Mouse (Mus musculus) heart, postnatal 0 days (tissue): ENCODE data around the gene Unc119b. TPM values are rescaled to one million over a fixed set of nuclear protein-coding genes. Genes with fewer than 3 reads are reported as not detected.

Experiments used
- ATAC-seq: fragments of 200-750 bp; cut with Nextera tagmentation; 2 replicates; pipeline ENCODE4 v1.8.0; 2017; ENCODE audit warnings: low read depth, moderate number of reproducible peaks, moderate library complexity; ENCODE audit not compliant: insufficient read depth
- DNase-seq: peaks from one replicate; pipeline ENCODE4 v3.0.0-alpha.2; 2016; ENCODE audit warnings: low spot score
- H3K27ac ChIP-seq: fragments of 300-500 bp; sonication (generic); 2 replicates; pipeline ENCODE4 v1.5.1; 2014; ENCODE audit warnings: low read depth, mild to moderate bottlenecking
- H3K27me3 ChIP-seq: fragments of 300-500 bp; sonication (generic); 2 replicates; pipeline ENCODE4 v1.6.1; 2014; ENCODE audit warnings: low read length, mixed read lengths; ENCODE audit not compliant: control insufficient read depth, insufficient read depth
- H3K36me3 ChIP-seq: fragments of 300-500 bp; sonication (generic); replicated peaks from 2 replicates; pipeline ENCODE4 v1.6.1; 2014; ENCODE audit warnings: low read length, mixed read lengths; ENCODE audit not compliant: control insufficient read depth, insufficient read depth
- H3K4me1 ChIP-seq: fragments of 300-500 bp; sonication (generic); 2 replicates; pipeline ENCODE4 v1.6.1; 2014; ENCODE audit warnings: antibody characterized with exemption; ENCODE audit not compliant: control insufficient read depth, insufficient read depth
- H3K4me2 ChIP-seq: fragments of 300-500 bp; sonication (generic); 2 replicates; pipeline ENCODE4 v1.6.1; 2014; ENCODE audit warnings: low read depth, mild to moderate bottlenecking, low read length, moderate library complexity
- H3K4me3 ChIP-seq: fragments of 300-500 bp; sonication (generic); 2 replicates; pipeline ENCODE4 v1.5.1; 2014; ENCODE audit warnings: low read depth, low read length
- H3K9ac ChIP-seq: fragments of 300-500 bp; sonication (generic); replicated peaks from 2 replicates; pipeline ENCODE4 v1.6.1; 2014; ENCODE audit warnings: low read depth, low read length, mixed read lengths
- H3K9me3 ChIP-seq: fragments of 300-500 bp; sonication (generic); replicated peaks from 2 replicates; pipeline ENCODE4 v1.6.1; 2016; ENCODE audit warnings: low read length; ENCODE audit not compliant: control insufficient read depth
- CTCF ChIP-seq: IDR thresholded peaks from 2 replicates; pipeline ENCODE4 v1.5.1; 2016; ENCODE audit warnings: antibody characterized with exemption, control low read depth, low read depth
- EP300 ChIP-seq: IDR thresholded peaks from 2 replicates; pipeline ENCODE4 v1.6.1; 2016; ENCODE audit warnings: antibody characterized with exemption, low read depth
- WGBS: fragments of 180-500 bp; shearing (Covaris S2); extraction: QIAGEN DNeasy Blood & Tissue Kit; methylation state at CpG from one replicate; pipeline ENCODE4 v1.1.7; 2014; 5-methylcytosine and 5-hydroxymethylcytosine counted together
- polyA plus RNA-seq: library from polyadenylated mRNA; unstranded; fragments of >200 nt; fragmentation: Nextera tagmentation; extraction: Ambion mirVana; gene quantifications from 2 replicates; pipeline ENCODE4 v1.2.1, GENCODE M21; 2015
- total RNA-seq: library from RNA; depleted of rRNA; stranded (reverse); fragments of >200 nt; gene quantifications from 2 replicates; pipeline ENCODE4 v1.2.3, GENCODE M21; 2014; ENCODE audit warnings: low replicate concordance

Unc119b gene
- total and polyA plus RNA-seq, 2 experiments from 2014 or later: 11.7 to 25.9 TPM

DNA sequence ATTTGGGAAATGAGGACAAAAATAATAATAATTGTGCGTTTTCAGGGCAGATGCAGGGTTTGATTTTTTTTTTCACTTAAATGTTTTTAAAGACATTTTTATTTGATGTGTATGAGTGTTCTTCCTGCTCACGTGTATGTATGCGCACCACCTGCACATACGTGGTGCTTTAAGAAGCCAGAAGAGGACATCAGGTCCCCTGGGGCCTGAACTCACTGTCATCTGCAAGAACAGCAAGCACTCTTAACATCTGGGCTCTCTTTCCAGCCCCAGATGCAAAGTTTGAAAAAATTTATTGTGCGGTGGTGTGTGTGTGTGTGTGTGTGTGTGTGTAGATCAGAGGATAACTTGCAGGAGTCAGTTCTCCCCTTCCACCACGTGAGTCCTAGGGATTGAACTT, 43.1 kb upstream of the Unc119b start:
- DNase-seq (no peak), ATAC-seq (no peak)
- Histone ChIP-seq H3K9me3 (no peaks in the 10 kb centered on the region), H3K36me3 (no peaks in the 10 kb centered on the region), H3K27me3 (no peaks in the 10 kb centered on the region), H3K27ac (no peak overlapping the region), H3K4me2 (no peak overlapping the region), H3K4me1 (peaks cover 11% of the 10 kb centered on the region), H3K9ac (no peak overlapping the region), H3K4me3 (no peak overlapping the region)
- WGBS: 81% methylated on average over 6 of the region's 6 CpGs
- TF ChIP-seq CTCF: no peak
- no peak for TF ChIP-seq EP300

- ATAC-seq (no peak), DNase-seq (no peak)
- no peaks in the 10 kb centered on the region for H3K36me3 ChIP-seq
- no peak overlapping the region for H3K4me3 ChIP-seq
- H3K4me2 ChIP-seq: no peak overlapping the region
- no peaks in the 10 kb centered on the region for H3K4me1 ChIP-seq
- WGBS: 78% methylated on average over 1 of the region's 1 CpGs
- no peak overlapping the region for H3K27ac ChIP-seq
- peak; percentile 28 for TF ChIP-seq CTCF
- no peak for TF ChIP-seq EP300
- no peaks in the 10 kb centered on the region for H3K27me3 ChIP-seq
- no peak overlapping the region for H3K9ac ChIP-seq
- H3K9me3 ChIP-seq: no peaks in the 10 kb centered on the region
Measured at GRCm38 (mm10) chr5:115174554-115174953, 39.8 kb upstream of the Unc119b start.

GRCm38 (mm10) chr5:115170150-115170549, 35.4 kb upstream of the Unc119b start:
- H3K4me1 ChIP-seq: peaks cover 12% of the 10 kb centered on the region; the same call in 1 of the 2 replicates
- WGBS: 82% methylated on average over 8 of the region's 8 CpGs
- TF ChIP-seq EP300 (no peak), CTCF (no peak)

GRCm38 (mm10) chr5:115168641-115169415, 34.1 kb upstream of the Unc119b start:
- no peak overlapping the region for H3K9ac ChIP-seq
- H3K27ac ChIP-seq: no peak overlapping the region
- ATAC-seq (no peak), DNase-seq (no peak)
- 35% methylated on average over 27 of the region's 27 CpGs for WGBS
- no peaks in the 10 kb centered on the region for H3K27me3 ChIP-seq
- H3K4me1 ChIP-seq: peaks cover 12% of the 10 kb centered on the region; the same call in 1 of the 2 replicates
- TF ChIP-seq EP300 (no peak), CTCF (no peak)
- no peak overlapping the region for H3K4me3 ChIP-seq
- no peaks in the 10 kb centered on the region for H3K9me3 ChIP-seq
- H3K4me2 ChIP-seq: no peak overlapping the region
- no peaks in the 10 kb centered on the region for H3K36me3 ChIP-seq

More at GRCm38 (mm10) chr5:115170150-115170549, 35.4 kb upstream of the Unc119b start:
- DNase-seq (no peak), ATAC-seq (no peak)
- Histone ChIP-seq H3K36me3 (no peaks in the 10 kb centered on the region), H3K9ac (no peak overlapping the region), H3K27me3 (no peaks in the 10 kb centered on the region), H3K27ac (no peak overlapping the region), H3K4me2 (no peak overlapping the region), H3K9me3 (no peaks in the 10 kb centered on the region), H3K4me3 (no peak overlapping the region)

GRCm38 (mm10) chr5:115167396-115167795, 32.6 kb upstream of the Unc119b start:
- WGBS: 51% methylated on average over 6 of the region's 6 CpGs
- Histone ChIP-seq H3K4me3 (no peak overlapping the region), H3K27me3 (no peaks in the 10 kb centered on the region), H3K4me1 (peaks cover 12% of the 10 kb centered on the region; the same call in 1 of the 2 replicates), H3K9ac (no peak overlapping the region), H3K4me2 (no peak overlapping the region), H3K36me3 (no peaks in the 10 kb centered on the region), H3K27ac (peak overlapping the region; percentile 63), H3K9me3 (no peaks in the 10 kb centered on the region)
- DNase-seq: no peak
- no peak for ATAC-seq
- TF ChIP-seq EP300 (no peak), CTCF (no peak)
